Mouse (Mus musculus) olfactory bulb, adult 2 months (tissue): ENCODE results near the gene Mfsd14a.

Experiments
- CTCF ChIP-seq: fragments of 200-500 bp; IDR thresholded peaks from 2 replicates; pipeline ENCODE4 v1.5.1; 2012; ENCODE audit warnings: low read depth, mild to moderate bottlenecking, low read length, moderate library complexity; ENCODE audit not compliant: insufficient read depth
- POLR2A ChIP-seq: fragments of 200-500 bp; IDR thresholded peaks from 2 replicates; pipeline ENCODE4 v1.6.1; 2012; ENCODE audit warnings: mild to moderate bottlenecking, low read depth, low read length, moderate library complexity; ENCODE audit not compliant: insufficient read depth

GRCm38 (mm10) chr3:116582201-116582600, 80.3 kb downstream of the Mfsd14a start:
- TF ChIP-seq CTCF (no peak), POLR2A (no peak)
